Mouse (Mus musculus) natural killer cell, adult 2 months (primary cell): ENCODE measurements around the gene 2010111I01Rik.
"Not testable (repeated sequence)": the region's sequence is repeated elsewhere in the genome, so short reads cannot be mapped to it uniquely, and the experiment has no call there.

Source experiments
- DNase-seq, 2 experiments: peaks; one replicate each; pipeline ENCODE4 v3.0.0; 2022; ENCODE audit warnings: low spot score in 2 of 2

The 2010111I01Rik gene

GRCm38 (mm10) chr13:63313748-63314607 lies 349.3 kb downstream of the 2010111I01Rik start:
- DNase-seq: no peak

GRCm38 (mm10) chr13:63314608-63314920 lies 349.9 kb downstream of the 2010111I01Rik start:
- DNase-seq: no peak

GRCm38 (mm10) chr13:63315111-63315510 lies 350.4 kb downstream of the 2010111I01Rik start:
- not testable (repeated sequence) for DNase-seq

GRCm38 (mm10) chr13:63315777-63316176 lies 351.1 kb downstream of the 2010111I01Rik start:
- no peak for DNase-seq

GRCm38 (mm10) chr13:63316407-63316806 lies 351.7 kb downstream of the 2010111I01Rik start:
- DNase-seq: no peak

GRCm38 (mm10) chr13:63317681-63318104 lies 353.0 kb downstream of the 2010111I01Rik start:
- no peak for DNase-seq

- no peak for DNase-seq
Observed at GRCm38 (mm10) chr13:63319814-63320213, 355.1 kb downstream of the 2010111I01Rik start.

GRCm38 (mm10) chr13:63321689-63322088 lies 357.0 kb downstream of the 2010111I01Rik start:
- no peak for DNase-seq

GRCm38 (mm10) chr13:63322756-63323155 lies 358.1 kb downstream of the 2010111I01Rik start:
- DNase-seq: no peak

GRCm38 (mm10) chr13:63323286-63324075 lies 358.8 kb downstream of the 2010111I01Rik start:
- DNase-seq: no peak

- DNase-seq: no peak
Observed at GRCm38 (mm10) chr13:63324311-63324710, 359.6 kb downstream of the 2010111I01Rik start.

GRCm38 (mm10) chr13:63324978-63325848 lies 360.5 kb downstream of the 2010111I01Rik start:
- no peak for DNase-seq

GRCm38 (mm10) chr13:63326015-63326414 lies 361.3 kb downstream of the 2010111I01Rik start:
- no peak for DNase-seq

GRCm38 (mm10) chr13:63330236-63330860 lies 365.7 kb downstream of the 2010111I01Rik start:
- no peak for DNase-seq

GRCm38 (mm10) chr13:63331379-63331778 lies 366.7 kb downstream of the 2010111I01Rik start:
- peak in 1 of 2 experiments; percentile 8 for DNase-seq

GRCm38 (mm10) chr13:63332576-63333300 lies 368.0 kb downstream of the 2010111I01Rik start:
- peak; percentile 28 to 41 for DNase-seq

GRCm38 (mm10) chr13:63335421-63336134 lies 370.9 kb downstream of the 2010111I01Rik start:
- peak in 1 of 2 experiments; percentile 11 for DNase-seq

- DNase-seq: no peak
Observed at GRCm38 (mm10) chr13:63336335-63336734, 371.6 kb downstream of the 2010111I01Rik start.

GRCm38 (mm10) chr13:63337239-63337960 lies 372.7 kb downstream of the 2010111I01Rik start:
- no peak for DNase-seq
